Mouse (Mus musculus) heart, embryonic 11.5 days (tissue): Measurements from ENCODE around the gene Krt80. TPM values are rescaled to one million over a fixed set of nuclear protein-coding genes. Genes with fewer than 3 reads are reported as not detected.

ENCODE experiments used
- ATAC-seq: fragments of 200-750 bp; cut with Nextera tagmentation; replicated peaks from 2 replicates; pipeline ENCODE4 v1.8.0; 2017; ENCODE audit warnings: moderate library complexity; ENCODE audit not compliant: insufficient number of reproducible peaks, low FRiP score, low TSS enrichment
- H3K27ac ChIP-seq: fragments of 300-500 bp; sonication (generic); 2 replicates; pipeline ENCODE4 v1.5.1; 2014; ENCODE audit warnings: mild to moderate bottlenecking, low read depth, low read length
- H3K27me3 ChIP-seq: fragments of 300-500 bp; sonication (generic); 2 replicates; pipeline ENCODE4 v1.6.1; 2014; ENCODE audit warnings: mild to moderate bottlenecking, low read length, mixed read lengths; ENCODE audit not compliant: control insufficient read depth, insufficient read depth
- H3K36me3 ChIP-seq: fragments of 300-500 bp; sonication (generic); 2 replicates; pipeline ENCODE4 v1.6.1; 2014; ENCODE audit warnings: mild to moderate bottlenecking, low read length, moderate library complexity, mixed read lengths; ENCODE audit not compliant: control insufficient read depth, insufficient read depth
- H3K4me1 ChIP-seq: fragments of 300-500 bp; sonication (generic); 2 replicates; pipeline ENCODE4 v1.6.1; 2014; ENCODE audit warnings: low read length; ENCODE audit not compliant: control insufficient read depth, insufficient read depth
- H3K4me2 ChIP-seq: fragments of 300-500 bp; sonication (generic); 2 replicates; pipeline ENCODE4 v1.6.1; 2014; ENCODE audit warnings: mild to moderate bottlenecking, moderate library complexity
- H3K4me3 ChIP-seq: fragments of 300-500 bp; sonication (generic); 2 replicates; pipeline ENCODE4 v1.5.1; 2014; ENCODE audit warnings: low read depth, low read length
- H3K9ac ChIP-seq: fragments of 300-500 bp; sonication (generic); 2 replicates; pipeline ENCODE4 v1.6.1; 2014; ENCODE audit warnings: mild to moderate bottlenecking, low read depth, low read length, moderate library complexity
- H3K9me3 ChIP-seq: fragments of 300-500 bp; sonication (generic); replicated peaks from 2 replicates; pipeline ENCODE4 v1.6.1; 2016; ENCODE audit warnings: low read length; ENCODE audit not compliant: control insufficient read depth
- WGBS: fragments of 180-500 bp; shearing (Covaris S2); extraction: QIAGEN DNeasy Blood & Tissue Kit; methylation state at CpG from one replicate; pipeline ENCODE4 v1.1.7; 2014; ENCODE audit not compliant: insufficient replicate concordance; 5-methylcytosine and 5-hydroxymethylcytosine counted together
- polyA plus RNA-seq: library from polyadenylated mRNA; unstranded; fragments of >200 nt; fragmentation: Nextera tagmentation; extraction: Ambion mirVana; gene quantifications from 2 replicates; pipeline ENCODE4 v1.2.1, GENCODE M21; 2014

Krt80 gene
- polyA plus RNA-seq, 1 experiment from 2014 or later = 2.5 TPM

- no peak for ATAC-seq
- Histone ChIP-seq H3K36me3 (no peaks in the 10 kb centered on the region), H3K4me3 (no peak overlapping the region), H3K27ac (no peak overlapping the region), H3K4me1 (peaks cover 19% of the 10 kb centered on the region), H3K9ac (no peak overlapping the region), H3K4me2 (no peak overlapping the region), H3K27me3 (peaks cover 15% of the 10 kb centered on the region), H3K9me3 (no peaks in the 10 kb centered on the region)
- WGBS = 76% methylated on average over 11 of the region's 11 CpGs
These were observed 12.8 kb upstream of the Krt80 start for GRCm38 (mm10) chr15:101382811-101383210.

- Histone ChIP-seq H3K4me3 (no peak overlapping the region), H3K9ac (no peak overlapping the region), H3K4me1 (peaks cover 12% of the 10 kb centered on the region), H3K9me3 (no peaks in the 10 kb centered on the region), H3K27me3 (peaks cover 15% of the 10 kb centered on the region), H3K27ac (no peak overlapping the region), H3K36me3 (no peaks in the 10 kb centered on the region), H3K4me2 (no peak overlapping the region; the same call in 1 of the 2 replicates)
- WGBS = 50% methylated on average over 9 of the region's 9 CpGs
- no peak for ATAC-seq
These were observed 11.8 kb upstream of the Krt80 start for GRCm38 (mm10) chr15:101381758-101382157.

DNA sequence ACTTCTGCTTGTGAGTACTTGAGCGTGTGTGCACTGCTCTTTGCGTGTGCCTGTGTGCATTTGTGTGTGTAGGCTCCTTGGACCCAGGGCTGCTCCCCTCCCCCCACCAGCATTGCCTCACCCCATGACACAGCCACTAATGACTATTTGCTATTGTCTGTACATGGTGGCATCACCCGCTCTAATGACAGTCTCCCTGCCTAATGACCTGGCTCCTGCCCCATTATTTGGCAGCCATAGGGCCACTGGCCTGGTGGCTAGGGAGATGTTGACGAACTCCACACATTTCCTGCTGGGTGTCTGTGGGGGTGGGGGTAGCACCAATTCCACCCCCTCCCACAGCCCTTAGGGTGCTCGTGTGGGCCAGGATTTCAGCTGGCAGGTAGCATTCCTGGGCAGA is 8.7 kb upstream of the Krt80 start:
- peaks cover 14% of the 10 kb centered on the region for H3K4me1 ChIP-seq

GRCm38 (mm10) chr15:101376776-101377061 is 6.8 kb upstream of the Krt80 start:
- peaks cover 31% of the 10 kb centered on the region for H3K4me1 ChIP-seq

More for the DNA sequence above, 8.7 kb upstream of the Krt80 start:
- no peak overlapping the region for H3K4me3 ChIP-seq
- 79% methylated on average over 5 of the region's 5 CpGs for WGBS
- H3K9me3 ChIP-seq = no peaks in the 10 kb centered on the region
- no peak overlapping the region for H3K9ac ChIP-seq
- H3K4me2 ChIP-seq = no peak overlapping the region
- no peak overlapping the region for H3K27ac ChIP-seq
- no peaks in the 10 kb centered on the region for H3K36me3 ChIP-seq
- H3K27me3 ChIP-seq = peaks cover 12% of the 10 kb centered on the region
- ATAC-seq = no peak

GRCm38 (mm10) chr15:101375956-101376775 is 6.2 kb upstream of the Krt80 start:
- Histone ChIP-seq H3K4me3 (no peak overlapping the region), H3K9me3 (no peaks in the 10 kb centered on the region), H3K4me1 (peaks cover 26% of the 10 kb centered on the region), H3K27ac (no peak overlapping the region), H3K27me3 (peaks cover 8% of the 10 kb centered on the region; the same call in 1 of the 2 replicates), H3K4me2 (no peak overlapping the region), H3K9ac (no peak overlapping the region), H3K36me3 (no peaks in the 10 kb centered on the region)
- 61% methylated on average over 6 of the region's 6 CpGs for WGBS
- no peak for ATAC-seq

More at GRCm38 (mm10) chr15:101376776-101377061, 6.8 kb upstream of the Krt80 start:
- ATAC-seq = no peak
- Histone ChIP-seq H3K9me3 (no peaks in the 10 kb centered on the region), H3K27me3 (peaks cover 8% of the 10 kb centered on the region; the same call in 1 of the 2 replicates), H3K4me2 (no peak overlapping the region), H3K36me3 (no peaks in the 10 kb centered on the region), H3K9ac (no peak overlapping the region), H3K4me3 (no peak overlapping the region), H3K27ac (no peak overlapping the region; the same call in 1 of the 2 replicates)
- WGBS = 51% methylated on average over 5 of the region's 5 CpGs

DNA sequence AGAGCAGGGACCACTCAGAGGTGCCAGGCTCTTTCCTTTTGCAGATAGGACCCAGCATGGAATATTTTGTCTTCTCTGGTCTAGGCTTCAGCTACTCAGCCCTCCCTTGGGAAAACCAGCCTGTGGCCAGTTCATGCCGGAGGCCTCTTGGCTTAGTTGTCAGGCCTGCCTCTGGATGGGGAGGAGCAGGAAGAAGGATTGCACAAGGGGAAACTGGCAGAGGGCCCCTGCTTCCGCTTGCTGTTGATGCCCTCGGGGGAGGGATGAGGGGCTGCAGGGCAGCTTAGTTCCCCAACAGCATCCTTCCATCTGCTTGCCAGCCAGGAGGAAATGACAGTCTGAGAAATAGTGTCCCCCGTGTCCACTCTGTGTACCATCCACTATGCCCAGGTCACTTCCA is 4.9 kb upstream of the Krt80 start:
- Histone ChIP-seq H3K27ac (no peak overlapping the region), H3K4me3 (no peak overlapping the region), H3K4me2 (no peak overlapping the region), H3K27me3 (no peaks in the 10 kb centered on the region; the same call in 1 of the 2 replicates), H3K9me3 (no peaks in the 10 kb centered on the region), H3K4me1 (peaks cover 33% of the 10 kb centered on the region), H3K9ac (no peak overlapping the region), H3K36me3 (no peaks in the 10 kb centered on the region)
- WGBS = 51% methylated on average over 4 of the region's 4 CpGs
- ATAC-seq = no peak

DNA sequence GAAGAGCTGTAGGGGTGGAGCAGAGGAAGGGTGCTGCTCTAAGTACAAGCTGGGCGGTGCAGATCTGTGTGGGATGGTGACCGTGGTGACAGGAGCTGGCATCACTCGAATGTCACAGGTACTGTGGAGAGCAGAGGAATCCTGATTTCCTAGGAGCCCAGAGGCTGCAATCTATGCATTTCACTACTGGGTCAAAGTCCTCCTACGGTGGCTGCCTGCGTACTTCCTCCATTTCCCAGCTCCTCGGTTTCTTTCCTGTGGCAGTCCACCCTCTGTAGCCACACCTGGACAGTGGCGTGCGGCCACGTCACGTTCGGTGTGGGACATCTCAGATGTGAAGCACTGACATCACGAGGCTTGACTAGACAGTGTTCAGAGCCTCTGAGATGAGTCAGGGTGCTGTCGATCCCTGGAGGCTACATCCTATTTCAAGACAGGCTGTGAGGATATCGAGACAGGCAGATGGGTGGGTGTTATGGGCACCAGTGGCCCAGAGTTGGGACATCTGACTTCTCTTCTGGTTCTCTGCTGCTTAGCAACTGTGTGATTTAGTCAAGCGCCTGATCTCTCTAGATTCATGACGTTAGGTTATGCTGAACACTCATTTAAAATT is 3.4 kb upstream of the Krt80 start:
- Histone ChIP-seq H3K4me2 (no peak overlapping the region), H3K27me3 (peaks cover 2% of the 10 kb centered on the region; the same call in 1 of the 2 replicates), H3K27ac (no peak overlapping the region), H3K4me1 (peaks cover 46% of the 10 kb centered on the region), H3K4me3 (no peak overlapping the region), H3K9me3 (no peaks in the 10 kb centered on the region), H3K36me3 (no peaks in the 10 kb centered on the region), H3K9ac (no peak overlapping the region)
- 81% methylated on average over 16 of the region's 16 CpGs for WGBS
- no peak for ATAC-seq

DNA sequence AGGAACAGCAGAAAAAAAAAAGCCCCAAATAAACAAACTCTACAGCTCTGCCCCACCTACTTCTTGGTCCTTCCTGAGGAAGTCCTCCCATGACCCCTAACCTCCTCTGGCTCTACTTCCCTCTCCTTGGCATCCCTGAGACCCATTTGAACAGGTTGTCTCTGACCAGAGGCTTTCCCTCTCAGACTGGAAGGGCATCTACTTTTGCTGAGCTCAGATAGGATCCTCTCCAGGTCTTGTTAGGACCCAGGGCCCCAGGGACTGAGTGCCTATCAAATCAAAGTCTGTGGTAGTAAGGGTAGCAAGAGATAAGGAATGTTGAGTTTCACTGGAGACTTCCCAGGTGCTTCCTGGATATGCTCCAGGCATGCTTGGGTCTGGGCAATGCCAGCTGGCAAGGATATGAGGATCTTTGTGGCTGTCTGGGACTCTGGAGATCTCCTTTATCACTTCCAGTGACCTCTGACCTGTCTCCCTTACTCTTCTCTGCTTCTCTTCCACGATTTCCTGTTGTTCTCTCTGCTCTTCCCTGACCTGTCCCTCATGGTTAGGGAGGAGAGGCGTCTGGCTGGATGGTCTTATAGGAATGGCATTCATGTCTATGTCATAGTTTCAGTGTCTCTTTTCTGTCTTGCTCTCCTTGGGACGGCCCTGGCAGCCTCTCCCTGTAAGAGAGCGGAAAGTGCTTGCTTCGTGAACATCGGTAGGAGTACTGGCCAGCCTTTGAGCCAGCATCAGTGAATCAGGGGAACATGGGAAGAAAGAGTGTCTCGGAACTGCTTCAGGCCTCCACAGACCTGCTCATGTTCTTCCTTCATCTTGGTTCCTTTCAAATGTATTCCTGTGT is 2.4 kb upstream of the Krt80 start:
- Histone ChIP-seq H3K27me3 (peaks cover 4% of the 10 kb centered on the region; the same call in 1 of the 2 replicates), H3K4me2 (no peak overlapping the region), H3K9me3 (no peaks in the 10 kb centered on the region), H3K27ac (0 out of 2 replicates have a peak overlapping the region, but pooled peaks have one; percentile 15), H3K36me3 (no peaks in the 10 kb centered on the region), H3K9ac (no peak overlapping the region), H3K4me1 (peaks cover 46% of the 10 kb centered on the region), H3K4me3 (no peak overlapping the region)
- no peak for ATAC-seq
- WGBS = 57% methylated on average over 7 of the region's 7 CpGs
